Mouse (Mus musculus): ENCODE results near the gene Nt5c3b. TPM values are rescaled to one million over a fixed set of nuclear protein-coding genes. Genes with fewer than 3 reads are reported as not detected.

Nt5c3b gene
- polyA plus RNA-seq, 1 experiment = 83.4 TPM

GRCm38 (mm10) chr11:100379311-100379710 is 62.3 kb downstream of the Nt5c3b start:
- TF ChIP-seq MYOD1 (IDR thresholded peaks at IDR 0.05; ENCODE audit: control insufficient read depth, insufficient read length, low read depth) (no peak), MYOG (IDR thresholded peaks at IDR 0.05; ENCODE audit: control insufficient read depth, extremely low read depth, insufficient read length) (no peak), MAX (IDR thresholded peaks at IDR 0.05) (no peak), CEBPB (IDR thresholded peaks at IDR 0.05; ENCODE audit: low read depth) (no peak), CTCF (IDR thresholded peaks at IDR 0.05; ENCODE audit: control insufficient read depth, insufficient read depth, insufficient read length) (no peak), USF1 (IDR thresholded peaks at IDR 0.05; ENCODE audit: low read depth) (no peak), FOSL1 (IDR thresholded peaks at IDR 0.05; ENCODE audit: insufficient read depth, low read length, poor library complexity, severe bottlenecking) (no peak)

GRCm38 (mm10) chr11:100378446-100378845 is 63.2 kb downstream of the Nt5c3b start:
- Histone ChIP-seq H3K27me3 (ENCODE audit: control insufficient read depth, insufficient read depth, insufficient read length) (no peaks in the 10 kb centered on the region), H3K79me2 (ENCODE audit: control insufficient read depth, insufficient read depth) (no peaks in the 10 kb centered on the region), H3K4me3 (ENCODE audit: insufficient read depth, poor library complexity, severe bottlenecking) (no peak overlapping the region), H3K36me3 (ENCODE audit: control insufficient read depth, insufficient read depth) (peaks cover 85% of the 10 kb centered on the region), H3ac (ENCODE audit: control insufficient read depth, insufficient read length, low read depth) (no peak overlapping the region), H3K79me3 (ENCODE audit: low read depth) (no peaks in the 10 kb centered on the region)
- TF ChIP-seq MYOG (IDR thresholded peaks at IDR 0.05; ENCODE audit: control insufficient read depth, extremely low read depth, insufficient read length) (no peak), MAX (IDR thresholded peaks at IDR 0.05) (no peak)

More at GRCm38 (mm10) chr11:100379311-100379710, 62.3 kb downstream of the Nt5c3b start:
- H3ac ChIP-seq (ENCODE audit: control insufficient read depth, insufficient read length, low read depth) = no peak overlapping the region
- no peaks in the 10 kb centered on the region for H3K27me3 ChIP-seq (ENCODE audit: control insufficient read depth, insufficient read depth, insufficient read length)
- no peaks in the 10 kb centered on the region for H3K79me2 ChIP-seq (ENCODE audit: control insufficient read depth, insufficient read depth)
- H3K79me3 ChIP-seq (ENCODE audit: low read depth) = no peaks in the 10 kb centered on the region
- H3K36me3 ChIP-seq (ENCODE audit: control insufficient read depth, insufficient read depth) = peaks cover 86% of the 10 kb centered on the region
- H3K4me3 ChIP-seq (ENCODE audit: insufficient read depth, poor library complexity, severe bottlenecking) = no peak overlapping the region

- Histone ChIP-seq H3K79me2 (ENCODE audit: control insufficient read depth, insufficient read depth) (no peaks in the 10 kb centered on the region), H3K4me3 (ENCODE audit: insufficient read depth, poor library complexity, severe bottlenecking) (no peak overlapping the region), H3ac (ENCODE audit: control insufficient read depth, insufficient read length, low read depth) (no peak overlapping the region), H3K79me3 (ENCODE audit: low read depth) (no peaks in the 10 kb centered on the region), H3K36me3 (ENCODE audit: control insufficient read depth, insufficient read depth) (peaks cover 85% of the 10 kb centered on the region), H3K27me3 (ENCODE audit: control insufficient read depth, insufficient read depth, insufficient read length) (no peaks in the 10 kb centered on the region)
- no peak for TF ChIP-seq USF1 (IDR thresholded peaks at IDR 0.05; ENCODE audit: low read depth)
Observed at GRCm38 (mm10) chr11:100377989-100378388, 63.6 kb downstream of the Nt5c3b start.

GRCm38 (mm10) chr11:100376746-100377389 is 64.7 kb downstream of the Nt5c3b start:
- Histone ChIP-seq H3ac (ENCODE audit: control insufficient read depth, insufficient read length, low read depth) (no peak overlapping the region), H3K27me3 (ENCODE audit: control insufficient read depth, insufficient read depth, insufficient read length) (no peaks in the 10 kb centered on the region), H3K79me3 (ENCODE audit: low read depth) (no peaks in the 10 kb centered on the region), H3K4me3 (ENCODE audit: insufficient read depth, poor library complexity, severe bottlenecking) (no peak overlapping the region), H3K36me3 (ENCODE audit: control insufficient read depth, insufficient read depth) (peaks cover 86% of the 10 kb centered on the region), H3K79me2 (ENCODE audit: control insufficient read depth, insufficient read depth) (no peaks in the 10 kb centered on the region)
- TF ChIP-seq MYOD1 (IDR thresholded peaks at IDR 0.05; ENCODE audit: control insufficient read depth, insufficient read length, low read depth) (no peak), USF1 (IDR thresholded peaks at IDR 0.05; ENCODE audit: low read depth) (no peak), CEBPB (IDR thresholded peaks at IDR 0.05; ENCODE audit: low read depth) (no peak), MYOG (IDR thresholded peaks at IDR 0.05; ENCODE audit: control insufficient read depth, extremely low read depth, insufficient read length) (no peak), CTCF (IDR thresholded peaks at IDR 0.05; ENCODE audit: control insufficient read depth, insufficient read depth, insufficient read length) (no peak), FOSL1 (IDR thresholded peaks at IDR 0.05; ENCODE audit: insufficient read depth, low read length, poor library complexity, severe bottlenecking) (no peak), MAX (IDR thresholded peaks at IDR 0.05) (no peak)

- no peaks in the 10 kb centered on the region for H3K79me3 ChIP-seq (ENCODE audit: low read depth)
- no peak overlapping the region for H3ac ChIP-seq (ENCODE audit: control insufficient read depth, insufficient read length, low read depth)
- H3K79me2 ChIP-seq (ENCODE audit: control insufficient read depth, insufficient read depth) = no peaks in the 10 kb centered on the region
- H3K4me3 ChIP-seq (ENCODE audit: insufficient read depth, poor library complexity, severe bottlenecking) = no peak overlapping the region
- TF ChIP-seq CEBPB (IDR thresholded peaks at IDR 0.05; ENCODE audit: low read depth) (no peak), MYOD1 (IDR thresholded peaks at IDR 0.05; ENCODE audit: control insufficient read depth, insufficient read length, low read depth) (peak; percentile 9)
- H3K36me3 ChIP-seq (ENCODE audit: control insufficient read depth, insufficient read depth) = peaks cover 88% of the 10 kb centered on the region
- no peaks in the 10 kb centered on the region for H3K27me3 ChIP-seq (ENCODE audit: control insufficient read depth, insufficient read depth, insufficient read length)
Observed at GRCm38 (mm10) chr11:100376005-100376404, 65.6 kb downstream of the Nt5c3b start.

- Histone ChIP-seq H3K36me3 (ENCODE audit: control insufficient read depth, insufficient read depth) (peaks cover 86% of the 10 kb centered on the region), H3K27me3 (ENCODE audit: control insufficient read depth, insufficient read depth, insufficient read length) (no peaks in the 10 kb centered on the region), H3K79me2 (ENCODE audit: control insufficient read depth, insufficient read depth) (no peaks in the 10 kb centered on the region), H3ac (ENCODE audit: control insufficient read depth, insufficient read length, low read depth) (no peak overlapping the region), H3K79me3 (ENCODE audit: low read depth) (no peaks in the 10 kb centered on the region), H3K4me3 (ENCODE audit: insufficient read depth, poor library complexity, severe bottlenecking) (no peak overlapping the region)
- TF ChIP-seq MYOG (IDR thresholded peaks at IDR 0.05; ENCODE audit: control insufficient read depth, extremely low read depth, insufficient read length) = no peak
- TF ChIP-seq CEBPB (IDR thresholded peaks at IDR 0.05; ENCODE audit: low read depth) = no peak
- TF ChIP-seq MYOD1 (IDR thresholded peaks at IDR 0.05; ENCODE audit: control insufficient read depth, insufficient read length, low read depth) = no peak
- TF ChIP-seq MAX (IDR thresholded peaks at IDR 0.05) = no peak
- no peak for TF ChIP-seq USF1 (IDR thresholded peaks at IDR 0.05; ENCODE audit: low read depth)
- TF ChIP-seq CTCF (IDR thresholded peaks at IDR 0.05; ENCODE audit: control insufficient read depth, insufficient read depth, insufficient read length) = no peak
- no peak for TF ChIP-seq FOSL1 (IDR thresholded peaks at IDR 0.05; ENCODE audit: insufficient read depth, low read length, poor library complexity, severe bottlenecking)
Observed at GRCm38 (mm10) chr11:100375127-100375526, 66.5 kb downstream of the Nt5c3b start.

Small RNA genes lying within 50 kb of the gene (microRNA-seq; reads per million reads assigned to microRNA genes)
- gene Gm27374 (ENCODE audit: borderline microRNAs expressed) = not detected
- 0.40 reads per million, percentile 3 among the genes with 10 or more reads in this experiment for gene Mir7116 (ENCODE audit: borderline microRNAs expressed)

Other genes starting within 250 kb of the Nt5c3b start
- gene Krt9, start 248.6 kb downstream of the Nt5c3b start, polyA plus RNA-seq (2012; fragmentation: generic; extraction: Trizol) = 1.8 TPM
- 32.4 TPM for gene Krt14, start 234.3 kb downstream of the Nt5c3b start, polyA plus RNA-seq (2012; fragmentation: generic; extraction: Trizol)
- gene Krt16, start 192.9 kb downstream of the Nt5c3b start, polyA plus RNA-seq (2012; fragmentation: generic; extraction: Trizol) = 0.21 TPM
- gene Krt17, start 180.8 kb downstream of the Nt5c3b start, polyA plus RNA-seq (2012; fragmentation: generic; extraction: Trizol) = 0.04 TPM
- gene Krt42, start 171.9 kb downstream of the Nt5c3b start, polyA plus RNA-seq (2012; fragmentation: generic; extraction: Trizol) = not detected
- gene Eif1, start 121.9 kb downstream of the Nt5c3b start, polyA plus RNA-seq (2012; fragmentation: generic; extraction: Trizol) = 1,136 TPM
- gene Gast, start 107.4 kb downstream of the Nt5c3b start, polyA plus RNA-seq (2012; fragmentation: generic; extraction: Trizol) = not detected
- gene Hap1, start 85.7 kb downstream of the Nt5c3b start, polyA plus RNA-seq (2012; fragmentation: generic; extraction: Trizol) = 1.9 TPM
- gene Jup, start 44.0 kb downstream of the Nt5c3b start, polyA plus RNA-seq (2012; fragmentation: generic; extraction: Trizol) = 127 TPM
- gene P3h4, start 27.0 kb downstream of the Nt5c3b start, polyA plus RNA-seq (2012; fragmentation: generic; extraction: Trizol) = 185 TPM
- 250 TPM for gene Fkbp10, start 26.1 kb downstream of the Nt5c3b start, polyA plus RNA-seq (2012; fragmentation: generic; extraction: Trizol)
- 0.12 TPM for gene Klhl10, start 109 bp upstream of the Nt5c3b start, polyA plus RNA-seq (2012; fragmentation: generic; extraction: Trizol)
- gene Klhl11, start 30.9 kb upstream of the Nt5c3b start, polyA plus RNA-seq (2012; fragmentation: generic; extraction: Trizol) = 4.4 TPM
- 86.6 TPM for gene Acly, start 86.2 kb upstream of the Nt5c3b start, polyA plus RNA-seq (2012; fragmentation: generic; extraction: Trizol)
- 0.06 TPM for gene Ttc25, start 103.8 kb upstream of the Nt5c3b start, polyA plus RNA-seq (2012; fragmentation: generic; extraction: Trizol)
- gene Cnp, start 133.1 kb upstream of the Nt5c3b start, polyA plus RNA-seq (2012; fragmentation: generic; extraction: Trizol) = 10.2 TPM
- 36.1 TPM for gene Nkiras2, start 177.4 kb upstream of the Nt5c3b start, polyA plus RNA-seq (2012; fragmentation: generic; extraction: Trizol)
- 89.7 TPM for gene Dnajc7, start 178.4 kb upstream of the Nt5c3b start, polyA plus RNA-seq (2012; fragmentation: generic; extraction: Trizol)